Comparison of ENCODE assay signal across 10 mouse cellular contexts in genomic region chr7:98103942-98104292, GRCm38 (mm10). TPM values are rescaled to one million over a fixed set of nuclear protein-coding genes. Genes with fewer than 3 reads are reported as not detected.
DNase-seq lines count a peak whose midpoint lies in the region; ATAC-seq and TF ChIP-seq lines count a peak whose summit lies in the region.
"Had no signal": no experiment of that assay in that cellular context is flagged by ENCODE, and none has a peak within 500 bp of the region (broad histone marks: within the 10 kb centered on the region; RNA-seq: fewer than 3 reads in every experiment).

No protein-coding gene starts in this region.

- H3K79me2 ChIP-seq in liver, adult 2 months (ENCODE audit: control insufficient read depth, insufficient read depth, low read length): peaks cover 5% of the 10 kb centered on the region; the same call in 1 of the 2 replicates

- no peaks in the 10 kb centered on the region for H3K9me3 ChIP-seq in heart, postnatal 0 days (replicated peaks; ENCODE audit: control insufficient read depth, low read length)
- no peaks in the 10 kb centered on the region for H3K9me3 ChIP-seq in neural tube, embryonic 14.5 days (ENCODE audit: control insufficient read depth, low read length)
- H3K9me3 ChIP-seq: limb, embryonic 12.5 days; midbrain, embryonic 12.5 days had no signal

- H3K36me3 ChIP-seq in liver, adult 2 months (ENCODE audit: control insufficient read depth, insufficient read depth, low read length): no peaks in the 10 kb centered on the region
- H3K36me3 ChIP-seq in heart, postnatal 0 days (replicated peaks; ENCODE audit: control insufficient read depth, insufficient read depth, low read length): no peaks in the 10 kb centered on the region
- H3K36me3 ChIP-seq in neural tube, embryonic 14.5 days (ENCODE audit: control insufficient read depth, insufficient read depth, low read length): no peaks in the 10 kb centered on the region
- H3K36me3 ChIP-seq: limb, embryonic 12.5 days; midbrain, embryonic 12.5 days had no signal

- H3K9ac ChIP-seq in liver, adult 2 months (ENCODE audit: low read depth, low read length): no peak overlapping the region
- H3K9ac ChIP-seq in heart, postnatal 0 days (replicated peaks; ENCODE audit: low read depth, low read length): no peak overlapping the region
- H3K9ac ChIP-seq in neural tube, embryonic 14.5 days (replicated peaks; ENCODE audit: low read depth, low read length): no peak overlapping the region
- H3K9ac ChIP-seq: limb, embryonic 12.5 days; midbrain, embryonic 12.5 days had no signal

- no peak for TF ChIP-seq POLR2A in liver, adult 2 months (IDR thresholded peaks at IDR 0.05; ENCODE audit: extremely low read depth, insufficient read depth, low read length)

- peak; percentile 37 for ATAC-seq in heart, postnatal 0 days (ENCODE audit: insufficient read depth, low read depth)
- ATAC-seq in neural tube, embryonic 14.5 days (ENCODE audit: low read depth): 0 out of 2 replicates have a peak, but pooled peaks have one; percentile 19

- WGBS in liver, adult 2 months: 17% methylated on average over 5 of the region's 5 CpGs
- WGBS in heart, postnatal 0 days: 25% methylated on average over 5 of the region's 5 CpGs
- 74% methylated on average over 5 of the region's 5 CpGs for WGBS in neural tube, embryonic 14.5 days

- peak overlapping the region; percentile 94 for H3K27ac ChIP-seq in liver, adult 2 months (replicated peaks; ENCODE audit: insufficient read depth, low read depth, low read length)
- H3K27ac ChIP-seq in heart, postnatal 0 days (ENCODE audit: low read depth): peak overlapping the region; percentile 77
- H3K27ac ChIP-seq in neural tube, embryonic 14.5 days (ENCODE audit: low read depth, low read length): no peak overlapping the region
- H3K27ac ChIP-seq: limb, embryonic 12.5 days; midbrain, embryonic 12.5 days had no signal

- no peaks in the 10 kb centered on the region for H3K27me3 ChIP-seq in liver, adult 2 months (ENCODE audit: control insufficient read depth, insufficient read depth, low read length)
- H3K27me3 ChIP-seq in heart, postnatal 0 days (ENCODE audit: control insufficient read depth, insufficient read depth, low read length): no peaks in the 10 kb centered on the region
- no peaks in the 10 kb centered on the region for H3K27me3 ChIP-seq in neural tube, embryonic 14.5 days (ENCODE audit: control insufficient read depth, insufficient read depth, low read length)
- H3K27me3 ChIP-seq: limb, embryonic 12.5 days had no signal

- H3K4me1 ChIP-seq in liver, adult 2 months (ENCODE audit: control insufficient read depth, insufficient read depth, low read length): peaks cover 28% of the 10 kb centered on the region
- H3K4me1 ChIP-seq in heart, postnatal 0 days (ENCODE audit: control insufficient read depth, insufficient read depth): peaks cover 16% of the 10 kb centered on the region
- peaks cover 8% of the 10 kb centered on the region for H3K4me1 ChIP-seq in neural tube, embryonic 14.5 days (ENCODE audit: control insufficient read depth, insufficient read depth, low read length)

- peak; percentile 41 to 58 for DNase-seq in heart, adult 18-20 months
- no peak for DNase-seq in heart, adult 11 months
- peak; percentile 67 for DNase-seq in liver, adult 2 months (ENCODE audit: extremely low read depth, low read depth, low spot score)
- DNase-seq in liver: no peak
- peak; percentile 47 for DNase-seq in heart, postnatal 0 days (ENCODE audit: low spot score)
- no peak for DNase-seq in urinary bladder, postnatal 10 days (ENCODE audit: low spot score)
- no peak for DNase-seq in lung, adult 18-20 months

- no peak for TF ChIP-seq CTCF in liver, adult 2 months (IDR thresholded peaks at IDR 0.05; ENCODE audit: low read depth, low read length)
- TF ChIP-seq CTCF in heart, postnatal 0 days (IDR thresholded peaks at IDR 0.05; ENCODE audit: low read depth): no peak

- H3K4me3 ChIP-seq in liver, adult 2 months (ENCODE audit: insufficient read depth, low read depth, low read length): no peak overlapping the region
- no peak overlapping the region for H3K4me3 ChIP-seq in heart, postnatal 0 days (ENCODE audit: low read depth, low read length)
- no peak overlapping the region for H3K4me3 ChIP-seq in neural tube, embryonic 14.5 days (ENCODE audit: low read depth, low read length)
- H3K4me3 ChIP-seq: limb, embryonic 12.5 days; midbrain, embryonic 12.5 days had no signal

- no peak overlapping the region for H3K4me2 ChIP-seq in heart, postnatal 0 days (ENCODE audit: low read depth, low read length)
- H3K4me2 ChIP-seq in neural tube, embryonic 14.5 days (ENCODE audit: low read depth, low read length): no peak overlapping the region

- TF ChIP-seq EP300 in heart, postnatal 0 days (IDR thresholded peaks at IDR 0.05; ENCODE audit: low read depth): no peak

RNA-seq across cellular contexts. Expression of gene Myo7a, which starts 15.4 kb away (rescaled TPM):
- total RNA-seq in heart, adult 18-20 months (2021): 1 to 10 TPM; 3.9 to 5.2 TPM
- 7.0 and 11.5 TPM in 2 replicates for total RNA-seq in liver, adult 2 months (2014; rRNA removed)
- polyA plus RNA-seq in liver, adult 2 months (2012; rRNA removed): 8.2 and 11.0 TPM in 2 replicates
- 7.1 and 20.0 TPM in 2 replicates for total RNA-seq in heart, postnatal 0 days (2014; rRNA removed; ENCODE audit: low replicate concordance)
- polyA plus RNA-seq in heart, postnatal 0 days (2015; fragmentation: Nextera tagmentation; extraction: Ambion mirVana): 3.6 and 3.7 TPM in 2 replicates
- polyA plus RNA-seq in neural tube, embryonic 14.5 days (2014; fragmentation: Nextera tagmentation; extraction: Ambion mirVana): 22.1 and 24.2 TPM in 2 replicates

RNA-seq across cellular contexts. Expression of gene Omp, which starts 41.4 kb away (rescaled TPM):
- not detected for total RNA-seq in heart, adult 18-20 months (2021)
- total RNA-seq in liver, adult 2 months (2014; rRNA removed): 0.07 and 0.18 TPM in 2 replicates
- polyA plus RNA-seq in liver, adult 2 months (2012; rRNA removed): 0.12 and 0.22 TPM in 2 replicates
- total RNA-seq in heart, postnatal 0 days (2014; rRNA removed; ENCODE audit: low replicate concordance): 0.39 TPM in 1 of 2 replicates, not detected in the other
- polyA plus RNA-seq in heart, postnatal 0 days (2015; fragmentation: Nextera tagmentation; extraction: Ambion mirVana): 0.05 TPM in 1 of 2 replicates, not detected in the other
- 0.32 and 0.40 TPM in 2 replicates for polyA plus RNA-seq in neural tube, embryonic 14.5 days (2014; fragmentation: Nextera tagmentation; extraction: Ambion mirVana)
- polyA plus RNA-seq: midbrain, embryonic 12.5 days had no signal

Comparison
In these comparisons a context has a peak if more than half of its experiments do, and no peak if none do; other contexts are left out.
1. DNase-seq: peak in heart, adult 18-20 months (2 of 2), liver, adult 2 months (single experiment) and heart, postnatal 0 days (single experiment); none in heart, adult 11 months (single experiment), liver (single experiment), urinary bladder, postnatal 10 days (single experiment) and lung, adult 18-20 months (0 of 2).